Mouse (Mus musculus) neural tube, embryonic 14.5 days (tissue): ENCODE results near the gene Pus10. TPM values are rescaled to one million over a fixed set of nuclear protein-coding genes. Genes with fewer than 3 reads are reported as not detected.

ENCODE experiments used
- ATAC-seq: fragments of 200-750 bp; cut with Nextera tagmentation; 2 replicates; pipeline ENCODE4 v1.8.0; 2017; ENCODE audit warnings: low read depth, mild to moderate bottlenecking, moderate TSS enrichment, moderate library complexity
- H3K27ac ChIP-seq: fragments of 300-500 bp; sonication (generic); 2 replicates; pipeline ENCODE4 v1.5.1; 2014; ENCODE audit warnings: low read depth, mild to moderate bottlenecking, control low read depth, low read length, moderate library complexity, mixed read lengths
- H3K27me3 ChIP-seq: fragments of 300-500 bp; sonication (generic); 2 replicates; pipeline ENCODE4 v1.6.1; 2014; ENCODE audit warnings: low read length; ENCODE audit not compliant: control insufficient read depth, insufficient read depth
- H3K36me3 ChIP-seq: fragments of 300-500 bp; sonication (generic); 2 replicates; pipeline ENCODE4 v1.6.1; 2014; ENCODE audit warnings: low read length, mixed read lengths; ENCODE audit not compliant: control insufficient read depth, insufficient read depth
- H3K4me1 ChIP-seq: fragments of 300-500 bp; sonication (generic); 2 replicates; pipeline ENCODE4 v1.6.1; 2014; ENCODE audit warnings: low read length; ENCODE audit not compliant: control insufficient read depth, insufficient read depth
- H3K4me2 ChIP-seq: fragments of 300-500 bp; sonication (generic); 2 replicates; pipeline ENCODE4 v1.6.1; 2014; ENCODE audit warnings: mild to moderate bottlenecking, low read depth, low read length, control low read depth
- H3K4me3 ChIP-seq: fragments of 300-500 bp; sonication (generic); 2 replicates; pipeline ENCODE4 v1.5.1; 2014; ENCODE audit warnings: low read depth, low read length, control low read depth, mixed read lengths
- H3K9ac ChIP-seq: fragments of 300-500 bp; sonication (generic); replicated peaks from 2 replicates; pipeline ENCODE4 v1.6.1; 2014; ENCODE audit warnings: low read depth, mild to moderate bottlenecking, control low read depth, low read length, mixed read lengths
- H3K9me3 ChIP-seq: fragments of 300-500 bp; sonication (generic); 2 replicates; pipeline ENCODE4 v1.6.1; 2016; ENCODE audit warnings: low read length; ENCODE audit not compliant: control insufficient read depth
- WGBS: fragments of 180-500 bp; shearing (Covaris S2); extraction: QIAGEN DNeasy Blood & Tissue Kit; methylation state at CpG from one replicate; pipeline ENCODE4 v1.1.7; 2014; 5-methylcytosine and 5-hydroxymethylcytosine counted together
- polyA plus RNA-seq: library from polyadenylated mRNA; unstranded; fragments of >200 nt; fragmentation: Nextera tagmentation; extraction: Ambion mirVana; gene quantifications from 2 replicates; pipeline ENCODE4 v1.2.1, GENCODE M21; 2014

The Pus10 gene
- polyA plus RNA-seq: 12.9 and 13.9 TPM in 2 replicates

DNA sequence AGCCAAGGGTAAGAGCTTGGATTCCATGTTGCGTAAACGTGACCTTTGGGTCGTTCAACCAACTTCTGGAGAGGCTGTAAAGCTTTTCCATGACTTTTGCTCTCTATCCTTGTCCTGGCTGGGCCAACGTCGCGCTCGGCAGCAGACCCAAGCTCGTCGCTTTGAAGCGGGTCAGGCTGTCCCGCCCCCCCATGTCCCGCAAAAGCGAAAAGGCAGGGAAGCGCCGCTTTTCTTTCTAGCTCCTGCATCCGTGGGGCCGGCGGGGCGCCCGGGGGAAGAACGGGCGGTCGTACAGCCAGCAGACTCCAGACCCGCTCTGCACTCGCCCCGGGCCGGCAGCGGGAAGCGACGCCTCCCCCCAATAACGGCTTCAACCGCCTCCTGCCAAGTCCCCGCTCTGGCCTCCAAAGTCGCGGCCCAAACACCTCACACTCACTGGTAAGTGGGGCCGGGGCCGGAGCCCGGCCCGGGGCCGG, at the start of gene Pus10:
TSS of gene Pus10 (plus strand) at position 364 of the 476 bp plus-strand sequence.
- Histone ChIP-seq H3K27me3 (peaks cover 4% of the 10 kb centered on the region; the same call in 1 of the 2 replicates), H3K27ac (peak within 1 kb of the TSS; percentile 93), H3K4me3 (peak within 1 kb of the TSS; percentile 81), H3K36me3 (no peaks in the 10 kb centered on the region), H3K4me1 (peaks cover 7% of the 10 kb centered on the region; the same call in 1 of the 2 replicates), H3K4me2 (peak within 1 kb of the TSS; percentile 74), H3K9ac (peak within 1 kb of the TSS; percentile 80), H3K9me3 (no peaks in the 10 kb centered on the region)
- ATAC-seq: peak; percentile 63
- WGBS: under 1% methylated on average over 34 of the region's 40 CpGs

DNA sequence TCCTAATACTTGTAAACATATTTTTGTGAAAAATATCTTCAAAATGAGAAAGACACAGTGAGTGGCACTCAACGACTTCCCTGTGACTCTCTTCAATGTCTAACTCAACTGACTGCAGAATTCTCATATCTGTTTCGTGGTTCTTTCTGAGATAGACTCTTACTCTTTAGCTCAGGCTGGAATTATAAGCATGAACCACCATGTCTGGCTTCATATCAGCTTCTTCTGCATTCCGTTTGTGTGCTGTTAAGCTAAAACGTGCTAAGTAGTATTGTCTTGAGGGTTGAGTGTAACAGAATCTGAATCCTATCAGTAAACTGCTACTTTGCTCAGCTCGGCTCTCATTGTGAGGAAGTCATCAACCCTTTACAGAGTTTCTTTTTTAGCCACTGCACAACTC, 46.5 kb upstream of the Pus10 start:
- Histone ChIP-seq H3K4me2 (no peak overlapping the region), H3K4me1 (no peaks in the 10 kb centered on the region), H3K9me3 (no peaks in the 10 kb centered on the region), H3K27ac (no peak overlapping the region), H3K27me3 (no peaks in the 10 kb centered on the region), H3K4me3 (no peak overlapping the region), H3K9ac (no peak overlapping the region), H3K36me3 (peaks cover 18% of the 10 kb centered on the region)
- ATAC-seq: no peak
- 86% methylated on average over 5 of the region's 5 CpGs for WGBS

DNA sequence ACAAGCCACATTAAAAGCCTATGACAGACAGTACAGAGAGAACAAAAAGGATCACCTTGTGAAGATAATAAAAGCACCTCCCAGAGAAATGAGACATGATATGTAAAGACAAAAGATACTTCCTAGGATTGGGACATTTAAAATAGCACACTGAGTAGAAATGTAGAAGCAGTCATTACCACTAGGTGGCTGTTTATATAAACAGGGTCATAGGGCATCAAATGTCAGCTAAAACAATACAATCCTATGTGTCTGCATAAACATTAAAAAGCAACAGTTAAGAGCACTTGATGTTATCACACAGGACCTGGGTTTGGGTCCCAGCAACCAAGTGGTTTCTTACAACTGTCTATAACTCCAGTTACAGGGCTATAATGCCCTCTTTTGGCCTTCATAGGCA, 34.8 kb upstream of the Pus10 start:
- Histone ChIP-seq H3K27me3 (no peaks in the 10 kb centered on the region), H3K9me3 (no peaks in the 10 kb centered on the region), H3K4me2 (no peak overlapping the region), H3K4me1 (peaks cover 5% of the 10 kb centered on the region; the same call in 1 of the 2 replicates), H3K27ac (no peak overlapping the region), H3K9ac (no peak overlapping the region), H3K36me3 (peaks cover 9% of the 10 kb centered on the region), H3K4me3 (no peak overlapping the region)
- ATAC-seq: no peak

DNA sequence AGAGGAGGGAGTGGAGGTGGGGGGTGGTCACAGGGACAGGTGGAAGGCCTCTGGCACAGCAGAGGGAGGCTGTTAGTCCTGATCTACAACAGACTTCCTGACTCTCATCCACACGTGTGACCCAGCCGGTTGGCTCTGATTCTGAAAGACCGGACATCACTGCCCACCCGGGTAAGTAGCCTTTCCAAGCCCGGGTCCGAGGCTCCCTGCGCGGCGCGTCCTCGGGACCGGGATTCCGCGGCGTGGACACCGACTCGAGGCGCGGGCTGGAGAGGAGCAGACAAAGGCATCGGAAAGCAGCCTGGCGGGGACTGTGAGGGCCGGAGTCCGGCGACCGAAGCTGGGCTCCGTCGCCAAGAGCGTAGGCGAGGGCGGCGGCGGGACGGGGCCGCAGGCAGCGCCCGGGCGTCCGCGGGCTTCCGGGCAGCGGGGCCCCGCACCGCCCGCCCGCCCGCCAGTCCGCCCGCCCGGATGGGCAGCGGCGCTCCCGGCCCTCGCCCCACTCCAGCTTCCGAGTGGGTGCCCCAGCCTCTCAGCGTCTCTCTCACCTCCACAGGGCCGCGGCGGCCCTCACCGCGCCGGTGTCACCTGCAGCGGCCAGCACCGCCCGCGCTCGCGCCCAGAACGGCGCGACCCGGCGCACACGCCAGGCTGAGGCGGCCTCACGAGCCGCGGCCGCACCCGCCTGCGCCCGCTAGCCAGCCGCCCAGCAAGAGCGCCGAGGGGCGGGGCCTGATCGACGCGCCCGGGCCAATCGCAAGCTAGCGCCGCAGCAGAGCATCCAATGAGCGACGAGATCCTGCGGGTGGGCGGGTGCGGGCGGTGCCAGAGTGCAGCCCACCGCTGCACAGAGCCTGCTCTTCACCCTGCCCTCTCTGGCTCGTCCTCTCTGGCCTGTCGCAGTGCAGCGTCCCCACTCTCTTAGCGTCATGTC, 32.3 kb upstream of the Pus10 start, which contains the start of gene 0610010F05Rik:
TSS of gene 0610010F05Rik (minus strand) at position 695 of the 934 bp plus-strand sequence.
- ATAC-seq: peak; percentile 100
- H3K27me3 ChIP-seq: no peaks in the 10 kb centered on the region

DNA sequence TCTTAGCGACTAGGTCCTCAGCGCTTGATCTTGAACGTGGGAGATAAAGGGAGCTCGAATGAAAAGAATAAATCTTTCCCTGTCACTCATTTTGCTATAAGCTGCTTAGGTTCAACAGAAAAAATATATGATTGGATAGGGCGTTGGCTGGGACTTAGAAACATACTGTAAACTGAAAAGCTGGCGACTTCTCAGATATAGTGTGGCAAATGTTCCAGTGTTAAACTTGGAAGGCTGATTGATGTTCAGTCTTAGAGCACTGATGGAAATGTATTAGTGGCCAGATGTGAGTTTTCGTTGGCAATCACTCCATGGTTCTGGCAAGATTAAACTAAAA, 31.6 kb upstream of the Pus10 start:
- Histone ChIP-seq H3K4me3 (peak overlapping the region; percentile 62), H3K36me3 (peaks cover 3% of the 10 kb centered on the region; the same call in 1 of the 2 replicates), H3K9me3 (no peaks in the 10 kb centered on the region), H3K9ac (peak overlapping the region; percentile 85), H3K4me1 (peaks cover 5% of the 10 kb centered on the region; the same call in 1 of the 2 replicates), H3K27ac (peak overlapping the region; percentile 87), H3K27me3 (no peaks in the 10 kb centered on the region), H3K4me2 (peak overlapping the region; percentile 57)
- ATAC-seq: no peak
- WGBS: 6% methylated on average over 7 of the region's 7 CpGs

More for the DNA sequence above, 32.3 kb upstream of the Pus10 start, which contains the start of gene 0610010F05Rik:
- Histone ChIP-seq H3K27ac (peak within 1 kb of the TSS; percentile 87), H3K9me3 (no peaks in the 10 kb centered on the region), H3K4me2 (peak within 1 kb of the TSS; percentile 57), H3K4me3 (peak within 1 kb of the TSS; percentile 62), H3K36me3 (peaks cover 8% of the 10 kb centered on the region), H3K4me1 (peaks cover 5% of the 10 kb centered on the region; the same call in 1 of the 2 replicates), H3K9ac (peak within 1 kb of the TSS; percentile 85)
- under 1% methylated on average over 65 of the region's 103 CpGs for WGBS

DNA sequence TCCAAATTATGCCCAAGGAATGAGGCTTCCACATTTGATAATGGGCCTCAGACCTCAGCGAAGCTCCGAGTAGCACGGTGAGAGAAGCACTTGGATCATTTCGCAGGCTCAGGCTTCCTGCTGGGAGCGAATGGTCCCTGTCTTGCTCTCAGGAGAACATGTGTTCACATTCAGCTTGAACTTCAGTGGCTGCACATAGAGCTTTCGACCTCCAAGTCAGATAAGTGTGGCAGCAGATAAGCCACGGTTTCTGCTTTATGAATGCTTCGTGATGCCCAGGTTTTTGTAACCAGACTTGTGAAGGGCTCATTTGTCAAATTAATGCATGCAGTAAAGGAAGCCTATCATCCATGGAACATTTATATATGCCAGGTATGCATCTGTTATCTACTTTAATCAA, 30.9 kb upstream of the Pus10 start:
- Histone ChIP-seq H3K36me3 (peaks cover 3% of the 10 kb centered on the region; the same call in 1 of the 2 replicates), H3K9me3 (no peaks in the 10 kb centered on the region), H3K27ac (no peak overlapping the region), H3K4me3 (no peak overlapping the region), H3K4me2 (no peak overlapping the region), H3K4me1 (peaks cover 5% of the 10 kb centered on the region; the same call in 1 of the 2 replicates), H3K9ac (no peak overlapping the region), H3K27me3 (no peaks in the 10 kb centered on the region)
- 55% methylated on average over 8 of the region's 8 CpGs for WGBS
- ATAC-seq: no peak

DNA sequence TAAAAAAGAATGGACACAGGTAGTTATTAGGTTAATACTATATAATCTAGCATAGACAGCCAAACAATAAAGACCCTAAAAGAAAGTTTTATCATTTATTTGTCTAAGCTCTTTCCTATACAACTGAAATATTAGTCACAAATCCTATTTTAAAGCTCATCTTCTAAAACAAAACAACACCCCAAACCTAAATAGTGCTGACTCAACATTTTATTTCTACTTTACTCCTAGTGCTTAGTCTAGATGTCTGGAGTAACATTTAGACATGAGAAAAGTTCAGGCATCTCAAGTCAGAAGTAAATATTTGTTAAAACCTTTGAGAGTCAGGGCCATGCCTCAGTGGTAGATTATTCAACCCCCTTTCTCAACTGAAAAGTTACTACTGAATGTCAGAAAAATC, 18.0 kb upstream of the Pus10 start:
- H3K4me3 ChIP-seq: no peak overlapping the region
- no peak overlapping the region for H3K4me2 ChIP-seq
- H3K27ac ChIP-seq: no peak overlapping the region
- no peaks in the 10 kb centered on the region for H3K27me3 ChIP-seq
- no peak overlapping the region for H3K9ac ChIP-seq
- ATAC-seq: no peak
- peaks cover 8% of the 10 kb centered on the region; the same call in 1 of the 2 replicates for H3K36me3 ChIP-seq
- H3K9me3 ChIP-seq: no peaks in the 10 kb centered on the region
- H3K4me1 ChIP-seq: no peaks in the 10 kb centered on the region

DNA sequence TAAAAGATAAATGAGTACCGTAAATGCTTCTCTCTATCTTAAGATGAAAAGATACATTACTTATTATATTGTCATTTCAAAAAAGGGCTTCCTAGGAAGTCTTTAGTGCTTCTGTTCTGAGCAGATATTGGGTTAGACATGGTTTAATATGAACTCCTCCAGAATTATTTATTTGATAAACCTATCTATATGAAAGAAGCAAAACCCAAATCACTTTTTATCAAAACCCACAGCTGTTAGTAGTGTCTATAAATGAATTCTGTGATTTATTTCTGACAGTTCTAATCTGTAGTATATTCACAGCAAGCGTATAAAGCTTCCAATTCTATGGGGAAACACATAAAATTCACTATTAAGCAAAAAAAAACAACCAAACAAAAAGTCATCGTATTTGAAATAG, 17.6 kb upstream of the Pus10 start:
- Histone ChIP-seq H3K4me2 (no peak overlapping the region), H3K9me3 (no peaks in the 10 kb centered on the region), H3K9ac (no peak overlapping the region), H3K27me3 (no peaks in the 10 kb centered on the region), H3K4me3 (no peak overlapping the region), H3K4me1 (no peaks in the 10 kb centered on the region), H3K27ac (no peak overlapping the region), H3K36me3 (peaks cover 8% of the 10 kb centered on the region; the same call in 1 of the 2 replicates)
- 87% methylated on average over 3 of the region's 3 CpGs for WGBS
- ATAC-seq: no peak

DNA sequence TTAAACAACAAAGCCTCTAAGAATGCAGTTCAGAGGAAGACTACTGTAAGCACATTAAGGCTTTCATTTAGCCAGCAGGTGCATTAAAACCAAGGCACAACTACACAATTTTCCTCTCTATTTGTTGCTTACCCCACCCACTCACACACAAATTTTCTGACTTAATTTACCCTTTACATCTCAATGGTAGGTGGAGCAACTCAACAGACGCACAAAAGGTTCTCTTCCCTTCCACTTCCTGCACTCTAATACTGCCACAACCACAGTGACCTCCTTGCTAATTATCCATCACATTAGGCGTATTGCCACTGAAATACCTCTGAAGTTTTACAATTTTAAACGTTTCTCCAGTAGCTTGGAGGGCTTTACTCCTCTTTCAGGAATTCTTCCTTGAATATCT, 11.8 kb upstream of the Pus10 start:
- Histone ChIP-seq H3K4me2 (no peak overlapping the region), H3K27ac (no peak overlapping the region), H3K9ac (no peak overlapping the region), H3K27me3 (no peaks in the 10 kb centered on the region), H3K4me1 (no peaks in the 10 kb centered on the region), H3K9me3 (no peaks in the 10 kb centered on the region), H3K36me3 (peaks cover 8% of the 10 kb centered on the region; the same call in 1 of the 2 replicates), H3K4me3 (no peak overlapping the region)
- WGBS: 50% methylated on average over 3 of the region's 3 CpGs
- no peak for ATAC-seq
